Mouse (Mus musculus): ENCODE measurements around the gene Ptdss2. TPM values are rescaled to one million over a fixed set of nuclear protein-coding genes. Genes with fewer than 3 reads are reported as not detected.

Gene Ptdss2
- 56.0 and 59.4 TPM in 2 replicates for polyA plus RNA-seq (2015; fragmentation: Nextera tagmentation; extraction: Ambion mirVana)

GRCm38 (mm10) chr7:141122245-141122644 lies at the start of gene Ptdss2:
Ptdss2 (plus strand) TSS chr7:141122382.
- peak within 1 kb of the TSS; percentile 79 for H3K9ac ChIP-seq (ENCODE audit: low read length)
- no peaks in the 10 kb centered on the region for H3K27me3 ChIP-seq (ENCODE audit: control insufficient read depth, insufficient read depth, low read length)
- peak within 1 kb of the TSS; percentile 91 for H3K27ac ChIP-seq (ENCODE audit: low read length)
- H3K9me3 ChIP-seq (replicated peaks; ENCODE audit: control insufficient read depth, low read length): no peaks in the 10 kb centered on the region
- 0 out of 2 replicates have a peak, but pooled peaks cover 3% of the 10 kb centered on the region for H3K4me1 ChIP-seq (ENCODE audit: control insufficient read depth, insufficient read depth, low read length)
- peak within 1 kb of the TSS; percentile 77 for H3K4me2 ChIP-seq (ENCODE audit: low read depth, low read length)
- 32% methylated on average over 14 of the region's 14 CpGs for WGBS
- ATAC-seq (ENCODE audit: insufficient read depth, low FRiP score): no peak
- H3K4me3 ChIP-seq (replicated peaks; ENCODE audit: low read length): peak within 1 kb of the TSS; percentile 73
- no peaks in the 10 kb centered on the region for H3K36me3 ChIP-seq (ENCODE audit: control insufficient read depth, insufficient read depth, low read length)

- ATAC-seq (ENCODE audit: insufficient read depth, low FRiP score): no peak
- Histone ChIP-seq H3K4me2 (ENCODE audit: low read depth, low read length) (no peak overlapping the region), H3K4me3 (replicated peaks; ENCODE audit: low read length) (no peak overlapping the region), H3K36me3 (ENCODE audit: control insufficient read depth, insufficient read depth, low read length) (no peaks in the 10 kb centered on the region), H3K27me3 (ENCODE audit: control insufficient read depth, insufficient read depth, low read length) (peaks cover 12% of the 10 kb centered on the region), H3K27ac (ENCODE audit: low read length) (no peak overlapping the region), H3K9ac (ENCODE audit: low read length) (no peak overlapping the region), H3K4me1 (ENCODE audit: control insufficient read depth, insufficient read depth, low read length) (peaks cover 4% of the 10 kb centered on the region; the same call in 1 of the 2 replicates), H3K9me3 (replicated peaks; ENCODE audit: control insufficient read depth, low read length) (no peaks in the 10 kb centered on the region)
- 76% methylated on average over 4 of the region's 4 CpGs for WGBS
Measured at GRCm38 (mm10) chr7:141073782-141074181, 48.4 kb upstream of the Ptdss2 start.

GRCm38 (mm10) chr7:141077841-141078240 lies 44.3 kb upstream of the Ptdss2 start, which contains the start of gene Pkp3:
Pkp3 (plus strand) TSS chr7:141078218.
- no peaks in the 10 kb centered on the region for H3K9me3 ChIP-seq (replicated peaks; ENCODE audit: control insufficient read depth, low read length)
- H3K9ac ChIP-seq (ENCODE audit: low read length): peak within 1 kb of the TSS; percentile 53; the same call in 1 of the 2 replicates
- H3K4me1 ChIP-seq (ENCODE audit: control insufficient read depth, insufficient read depth, low read length): no peaks in the 10 kb centered on the region
- no peaks in the 10 kb centered on the region for H3K36me3 ChIP-seq (ENCODE audit: control insufficient read depth, insufficient read depth, low read length)
- peak within 1 kb of the TSS; percentile 91 for H3K27ac ChIP-seq (ENCODE audit: low read length)
- H3K27me3 ChIP-seq (ENCODE audit: control insufficient read depth, insufficient read depth, low read length): no peaks in the 10 kb centered on the region
- peak within 1 kb of the TSS; percentile 21; the same call in 1 of the 2 replicates for H3K4me3 ChIP-seq (replicated peaks; ENCODE audit: low read length)
- WGBS: 86% methylated on average over 15 of the region's 15 CpGs
- peak within 1 kb of the TSS; percentile 50 for H3K4me2 ChIP-seq (ENCODE audit: low read depth, low read length)
- ATAC-seq (ENCODE audit: insufficient read depth, low FRiP score): no peak

GRCm38 (mm10) chr7:141078876-141079275 lies 43.3 kb upstream of the Ptdss2 start:
- peak overlapping the region; percentile 50 for H3K4me2 ChIP-seq (ENCODE audit: low read depth, low read length)
- no peaks in the 10 kb centered on the region for H3K27me3 ChIP-seq (ENCODE audit: control insufficient read depth, insufficient read depth, low read length)
- H3K4me1 ChIP-seq (ENCODE audit: control insufficient read depth, insufficient read depth, low read length): no peaks in the 10 kb centered on the region
- H3K4me3 ChIP-seq (replicated peaks; ENCODE audit: low read length): peak overlapping the region; percentile 21; the same call in 1 of the 2 replicates
- WGBS: 77% methylated on average over 4 of the region's 4 CpGs
- no peaks in the 10 kb centered on the region for H3K9me3 ChIP-seq (replicated peaks; ENCODE audit: control insufficient read depth, low read length)
- H3K36me3 ChIP-seq (ENCODE audit: control insufficient read depth, insufficient read depth, low read length): 0 out of 2 replicates have a peak, but pooled peaks cover 4% of the 10 kb centered on the region
- peak; percentile 27; the same call in 1 of the 2 replicates for ATAC-seq (ENCODE audit: insufficient read depth, low FRiP score)
- H3K9ac ChIP-seq (ENCODE audit: low read length): peak overlapping the region; percentile 53; the same call in 1 of the 2 replicates
- peak overlapping the region; percentile 91 for H3K27ac ChIP-seq (ENCODE audit: low read length)

- Histone ChIP-seq H3K9me3 (replicated peaks; ENCODE audit: control insufficient read depth, low read length) (no peaks in the 10 kb centered on the region), H3K9ac (ENCODE audit: low read length) (peak overlapping the region; percentile 78), H3K4me2 (ENCODE audit: low read depth, low read length) (peak overlapping the region; percentile 50), H3K27ac (ENCODE audit: low read length) (peak overlapping the region; percentile 91), H3K27me3 (ENCODE audit: control insufficient read depth, insufficient read depth, low read length) (no peaks in the 10 kb centered on the region), H3K4me3 (replicated peaks; ENCODE audit: low read length) (peak overlapping the region; percentile 51), H3K36me3 (ENCODE audit: control insufficient read depth, insufficient read depth, low read length) (0 out of 2 replicates have a peak, but pooled peaks cover 4% of the 10 kb centered on the region), H3K4me1 (ENCODE audit: control insufficient read depth, insufficient read depth, low read length) (no peaks in the 10 kb centered on the region)
- ATAC-seq (ENCODE audit: insufficient read depth, low FRiP score): peak; percentile 82
- WGBS: 25% methylated on average over 34 of the region's 34 CpGs
Measured at GRCm38 (mm10) chr7:141079481-141080449, 42.4 kb upstream of the Ptdss2 start.

GRCm38 (mm10) chr7:141087894-141088293 lies 34.3 kb upstream of the Ptdss2 start:
- Histone ChIP-seq H3K9ac (ENCODE audit: low read length) (peak overlapping the region; percentile 20; the same call in 1 of the 2 replicates), H3K4me1 (ENCODE audit: control insufficient read depth, insufficient read depth, low read length) (peaks cover 9% of the 10 kb centered on the region), H3K27me3 (ENCODE audit: control insufficient read depth, insufficient read depth, low read length) (peaks cover 6% of the 10 kb centered on the region; the same call in 1 of the 2 replicates), H3K4me2 (ENCODE audit: low read depth, low read length) (no peak overlapping the region), H3K27ac (ENCODE audit: low read length) (no peak overlapping the region), H3K4me3 (replicated peaks; ENCODE audit: low read length) (no peak overlapping the region), H3K36me3 (ENCODE audit: control insufficient read depth, insufficient read depth, low read length) (0 out of 2 replicates have a peak, but pooled peaks cover 4% of the 10 kb centered on the region), H3K9me3 (replicated peaks; ENCODE audit: control insufficient read depth, low read length) (no peaks in the 10 kb centered on the region)
- no peak for ATAC-seq (ENCODE audit: insufficient read depth, low FRiP score)
- 26% methylated on average over 8 of the region's 8 CpGs for WGBS

- Histone ChIP-seq H3K4me3 (replicated peaks; ENCODE audit: low read length) (no peak overlapping the region), H3K27me3 (ENCODE audit: control insufficient read depth, insufficient read depth, low read length) (peaks cover 6% of the 10 kb centered on the region; the same call in 1 of the 2 replicates), H3K9me3 (replicated peaks; ENCODE audit: control insufficient read depth, low read length) (no peaks in the 10 kb centered on the region), H3K9ac (ENCODE audit: low read length) (peak overlapping the region; percentile 20; the same call in 1 of the 2 replicates), H3K4me2 (ENCODE audit: low read depth, low read length) (no peak overlapping the region), H3K4me1 (ENCODE audit: control insufficient read depth, insufficient read depth, low read length) (peaks cover 9% of the 10 kb centered on the region), H3K27ac (ENCODE audit: low read length) (no peak overlapping the region), H3K36me3 (ENCODE audit: control insufficient read depth, insufficient read depth, low read length) (no peaks in the 10 kb centered on the region)
- no peak for ATAC-seq (ENCODE audit: insufficient read depth, low FRiP score)
- WGBS: 12% methylated on average over 18 of the region's 18 CpGs
Measured at GRCm38 (mm10) chr7:141088473-141088872, 33.7 kb upstream of the Ptdss2 start.

- 51% methylated on average over 8 of the region's 8 CpGs for WGBS
- ATAC-seq (ENCODE audit: insufficient read depth, low FRiP score): peak; percentile 10; the same call in 1 of the 2 replicates
- Histone ChIP-seq H3K4me2 (ENCODE audit: low read depth, low read length) (no peak overlapping the region), H3K9me3 (replicated peaks; ENCODE audit: control insufficient read depth, low read length) (no peaks in the 10 kb centered on the region), H3K27ac (ENCODE audit: low read length) (peak overlapping the region; percentile 6; the same call in 1 of the 2 replicates), H3K36me3 (ENCODE audit: control insufficient read depth, insufficient read depth, low read length) (no peaks in the 10 kb centered on the region), H3K9ac (ENCODE audit: low read length) (no peak overlapping the region), H3K27me3 (ENCODE audit: control insufficient read depth, insufficient read depth, low read length) (peaks cover 6% of the 10 kb centered on the region; the same call in 1 of the 2 replicates), H3K4me1 (ENCODE audit: control insufficient read depth, insufficient read depth, low read length) (peaks cover 9% of the 10 kb centered on the region), H3K4me3 (replicated peaks; ENCODE audit: low read length) (no peak overlapping the region)
Measured at GRCm38 (mm10) chr7:141090228-141090627, 32.0 kb upstream of the Ptdss2 start.
